Mouse (Mus musculus) bone marrow, adult 2 months (tissue): ENCODE results near the gene Cdh23.

Experiments used
- CTCF ChIP-seq: fragments of 200-500 bp; IDR thresholded peaks from 2 replicates; pipeline ENCODE4 v1.5.1; 2011; ENCODE audit warnings: low read length, control low read depth; ENCODE audit not compliant: control insufficient read depth, insufficient read depth
- POLR2A ChIP-seq: fragments of 200-500 bp; IDR thresholded peaks from 2 replicates; pipeline ENCODE4 v1.6.1; 2011; ENCODE audit warnings: low read depth, mild to moderate bottlenecking, control low read depth, low read length, borderline replicate concordance; ENCODE audit not compliant: control insufficient read depth

GRCm38 (mm10) chr10:60516286-60516685, 180.0 kb downstream of the Cdh23 start:
- TF ChIP-seq POLR2A (no peak), CTCF (no peak)
